Mouse (Mus musculus): ENCODE measurements around the gene Snx14.

DNA sequence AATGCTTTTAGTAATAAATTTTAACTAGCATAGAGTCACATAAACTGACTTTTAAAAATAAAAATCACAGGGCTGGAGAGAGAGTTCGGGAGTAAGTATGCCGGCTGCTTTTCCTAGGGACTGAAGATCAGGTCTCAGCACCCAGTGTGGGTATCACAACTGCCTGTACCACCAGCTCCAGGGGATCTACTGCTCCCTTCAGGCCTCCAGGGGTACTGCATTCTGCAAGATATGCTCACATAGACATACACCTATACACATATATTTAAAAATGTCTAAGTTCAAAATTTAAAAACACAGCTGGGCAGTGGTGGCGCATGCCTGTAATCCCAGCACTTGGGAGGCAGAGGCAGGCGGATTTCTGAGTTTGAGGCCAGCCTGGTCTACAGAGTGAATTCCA lies 16.3 kb downstream of the Snx14 start:
- peak; percentile 56 for TF ChIP-seq CTCF (conservative IDR thresholded peaks at IDR 0.05; ENCODE audit: low read length)
- no peak for TF ChIP-seq POU5F1 (IDR thresholded peaks at IDR 0.05; ENCODE audit: borderline replicate concordance, low read length)
- TF ChIP-seq NANOG (IDR thresholded peaks at IDR 0.05; ENCODE audit: borderline replicate concordance, low read length), result no peak

Data from E14TG2a.4 (cell line).